Mouse (Mus musculus) liver, embryonic 11.5 days (tissue): ENCODE data around the gene Farp1. TPM values are rescaled to one million over a fixed set of nuclear protein-coding genes. Genes with fewer than 3 reads are reported as not detected.

Source experiments
- ATAC-seq: fragments of 200-750 bp; cut with Nextera tagmentation; replicated peaks from 2 replicates; pipeline ENCODE4 v1.8.0; 2017; ENCODE audit warnings: moderate number of reproducible peaks, mild to moderate bottlenecking, moderate TSS enrichment, moderate library complexity; ENCODE audit not compliant: low FRiP score
- DNase-seq: peaks from one replicate; pipeline ENCODE4 v3.0.0-alpha.2; 2017; ENCODE audit warnings: low spot score
- H3K27ac ChIP-seq: fragments of 300-500 bp; sonication (generic); 2 replicates; pipeline ENCODE4 v1.5.1; 2014; ENCODE audit warnings: mild to moderate bottlenecking, low read depth, low read length, control low read depth
- H3K27me3 ChIP-seq: fragments of 300-500 bp; sonication (generic); replicated peaks from 2 replicates; pipeline ENCODE4 v1.6.1; 2014; ENCODE audit warnings: low read length, mixed read lengths; ENCODE audit not compliant: control insufficient read depth, insufficient read depth
- H3K36me3 ChIP-seq: fragments of 300-500 bp; sonication (generic); 2 replicates; pipeline ENCODE4 v1.6.1; 2014; ENCODE audit warnings: mild to moderate bottlenecking, low read length, moderate library complexity, mixed read lengths; ENCODE audit not compliant: control insufficient read depth, insufficient read depth
- H3K4me1 ChIP-seq: fragments of 300-500 bp; sonication (generic); replicated peaks from 2 replicates; pipeline ENCODE4 v1.6.1; 2014; ENCODE audit warnings: low read length, mixed read lengths; ENCODE audit not compliant: control insufficient read depth, insufficient read depth
- H3K4me2 ChIP-seq: fragments of 300-500 bp; sonication (generic); 2 replicates; pipeline ENCODE4 v1.6.1; 2014; ENCODE audit warnings: mild to moderate bottlenecking, control low read depth, moderate library complexity
- H3K4me3 ChIP-seq: fragments of 300-500 bp; sonication (generic); 2 replicates; pipeline ENCODE4 v1.5.1; 2014; ENCODE audit warnings: low read depth, low read length, control low read depth
- H3K9ac ChIP-seq: fragments of 300-500 bp; sonication (generic); 2 replicates; pipeline ENCODE4 v1.6.1; 2014; ENCODE audit warnings: low read depth, low read length, control low read depth
- H3K9me3 ChIP-seq: fragments of 300-500 bp; sonication (generic); 2 replicates; pipeline ENCODE4 v1.6.1; 2016; ENCODE audit warnings: low read length, inconsistent platforms, mixed read lengths; ENCODE audit not compliant: control insufficient read depth
- WGBS: fragments of 180-500 bp; shearing (Covaris S2); extraction: QIAGEN DNeasy Blood & Tissue Kit; methylation state at CpG from one replicate; pipeline ENCODE4 v1.1.7; 2014; 5-methylcytosine and 5-hydroxymethylcytosine counted together
- polyA plus RNA-seq: library from polyadenylated mRNA; unstranded; fragments of >200 nt; fragmentation: Nextera tagmentation; extraction: Ambion mirVana; gene quantifications from 2 replicates; pipeline ENCODE4 v1.2.1, GENCODE M21; 2014

Farp1 gene
- polyA plus RNA-seq, 1 experiment from 2014 or later: 17.6 TPM

- 62% methylated on average over 3 of the region's 3 CpGs for WGBS
- peaks cover 6% of the 10 kb centered on the region; the same call in 1 of the 2 replicates for H3K4me1 ChIP-seq
- ATAC-seq (no peak), DNase-seq (no peak)
- H3K4me3 ChIP-seq: no peak overlapping the region
- no peaks in the 10 kb centered on the region for H3K9me3 ChIP-seq
- no peaks in the 10 kb centered on the region for H3K27me3 ChIP-seq
- no peak overlapping the region for H3K4me2 ChIP-seq
- no peak overlapping the region for H3K27ac ChIP-seq
- H3K36me3 ChIP-seq: no peaks in the 10 kb centered on the region
- no peak overlapping the region for H3K9ac ChIP-seq
These were observed 112.0 kb downstream of the Farp1 start for GRCm38 (mm10) chr14:121147026-121147425.

GRCm38 (mm10) chr14:121148088-121148785 lies 113.2 kb downstream of the Farp1 start:
- Histone ChIP-seq H3K36me3 (no peaks in the 10 kb centered on the region), H3K9ac (no peak overlapping the region), H3K27ac (no peak overlapping the region), H3K4me3 (no peak overlapping the region), H3K9me3 (no peaks in the 10 kb centered on the region), H3K4me1 (0 out of 2 replicates have a peak, but pooled peaks cover 6% of the 10 kb centered on the region), H3K27me3 (no peaks in the 10 kb centered on the region), H3K4me2 (no peak overlapping the region)
- ATAC-seq (no peak), DNase-seq (no peak)
- 81% methylated on average over 11 of the region's 11 CpGs for WGBS

- H3K27me3 ChIP-seq: no peaks in the 10 kb centered on the region
- no peak overlapping the region for H3K4me3 ChIP-seq
- no peak overlapping the region for H3K4me2 ChIP-seq
- H3K9ac ChIP-seq: no peak overlapping the region
- no peak for ATAC-seq
- 82% methylated on average over 5 of the region's 5 CpGs for WGBS
- 0 out of 2 replicates have a peak, but pooled peaks cover 6% of the 10 kb centered on the region for H3K4me1 ChIP-seq
- H3K9me3 ChIP-seq: no peaks in the 10 kb centered on the region
- H3K27ac ChIP-seq: no peak overlapping the region
- no peaks in the 10 kb centered on the region for H3K36me3 ChIP-seq
- no peak for DNase-seq
These were observed 115.0 kb downstream of the Farp1 start for GRCm38 (mm10) chr14:121149984-121150383.

- Histone ChIP-seq H3K9ac (no peak overlapping the region), H3K9me3 (no peaks in the 10 kb centered on the region), H3K4me2 (no peak overlapping the region), H3K36me3 (no peaks in the 10 kb centered on the region), H3K27me3 (no peaks in the 10 kb centered on the region), H3K4me3 (no peak overlapping the region), H3K27ac (no peak overlapping the region), H3K4me1 (0 out of 2 replicates have a peak, but pooled peaks cover under 1% of the 10 kb centered on the region)
- 91% methylated on average over 10 of the region's 10 CpGs for WGBS
- DNase-seq (no peak), ATAC-seq (no peak)
These were observed 116.8 kb downstream of the Farp1 start for GRCm38 (mm10) chr14:121151837-121152236.

- Histone ChIP-seq H3K36me3 (no peaks in the 10 kb centered on the region), H3K27me3 (no peaks in the 10 kb centered on the region), H3K4me1 (no peaks in the 10 kb centered on the region), H3K9ac (no peak overlapping the region), H3K4me2 (no peak overlapping the region), H3K4me3 (no peak overlapping the region), H3K9me3 (no peaks in the 10 kb centered on the region), H3K27ac (no peak overlapping the region)
- DNase-seq (no peak), ATAC-seq (no peak)
- WGBS: 74% methylated on average over 6 of the region's 6 CpGs
These were observed 117.8 kb downstream of the Farp1 start for GRCm38 (mm10) chr14:121152771-121153170.

- Histone ChIP-seq H3K4me3 (no peak overlapping the region), H3K4me1 (no peaks in the 10 kb centered on the region), H3K27ac (no peak overlapping the region), H3K27me3 (no peaks in the 10 kb centered on the region), H3K36me3 (no peaks in the 10 kb centered on the region), H3K4me2 (no peak overlapping the region), H3K9me3 (no peaks in the 10 kb centered on the region), H3K9ac (no peak overlapping the region)
- 85% methylated on average over 7 of the region's 7 CpGs for WGBS
- DNase-seq (no peak), ATAC-seq (no peak)
These were observed 118.3 kb downstream of the Farp1 start for GRCm38 (mm10) chr14:121153260-121153659.

GRCm38 (mm10) chr14:121155173-121155572 lies 120.2 kb downstream of the Farp1 start:
- no peaks in the 10 kb centered on the region for H3K9me3 ChIP-seq
- 82% methylated on average over 4 of the region's 4 CpGs for WGBS
- H3K27ac ChIP-seq: no peak overlapping the region
- H3K9ac ChIP-seq: no peak overlapping the region
- H3K4me1 ChIP-seq: no peaks in the 10 kb centered on the region
- ATAC-seq: no peak
- no peak overlapping the region for H3K4me3 ChIP-seq
- no peak for DNase-seq
- no peak overlapping the region for H3K4me2 ChIP-seq
- H3K36me3 ChIP-seq: no peaks in the 10 kb centered on the region
- H3K27me3 ChIP-seq: no peaks in the 10 kb centered on the region

- ATAC-seq (no peak), DNase-seq (no peak)
- Histone ChIP-seq H3K9ac (no peak overlapping the region), H3K27ac (no peak overlapping the region), H3K36me3 (no peaks in the 10 kb centered on the region), H3K27me3 (no peaks in the 10 kb centered on the region), H3K4me2 (no peak overlapping the region), H3K4me3 (no peak overlapping the region), H3K9me3 (no peaks in the 10 kb centered on the region), H3K4me1 (no peaks in the 10 kb centered on the region)
- WGBS: 67% methylated on average over 2 of the region's 2 CpGs
These were observed 123.6 kb downstream of the Farp1 start for GRCm38 (mm10) chr14:121158616-121159015.

- H3K9ac ChIP-seq: no peak overlapping the region
- H3K4me2 ChIP-seq: no peak overlapping the region
- WGBS: 89% methylated on average over 2 of the region's 2 CpGs
- no peaks in the 10 kb centered on the region for H3K9me3 ChIP-seq
- ATAC-seq (no peak), DNase-seq (no peak)
- no peak overlapping the region for H3K27ac ChIP-seq
- H3K27me3 ChIP-seq: no peaks in the 10 kb centered on the region
- 0 out of 2 replicates have a peak, but pooled peaks cover 2% of the 10 kb centered on the region for H3K4me1 ChIP-seq
- no peaks in the 10 kb centered on the region for H3K36me3 ChIP-seq
- H3K4me3 ChIP-seq: no peak overlapping the region
These were observed 127.8 kb downstream of the Farp1 start for GRCm38 (mm10) chr14:121162822-121163221.
